Mouse (Mus musculus) heart, adult 9 months (tissue): ENCODE measurements at regions not wholly inside any gene's neighbourhood (a gene's known extent, or its start where the extent isn't known, plus 50 kb on each side); places are given as distances from the start of the nearest gene placed in this dataset.
A peak's percentile ranks its signal among the peaks of the same experiment; 100 is the strongest.
"Not testable (repeated sequence)": the region's sequence is repeated elsewhere in the genome, so short reads cannot be mapped to it uniquely, and the experiment has no call there.

Experiments used
- DNase-seq, 2 experiments: peaks; one replicate each; pipeline ENCODE4 v3.0.0; 2022; ENCODE audit warnings: low spot score in 2 of 2

- DNase-seq = no peak
Observed at GRCm38 (mm10) chr17:16926200-16926599, 137.7 kb upstream of the Zfp960 start.

GRCm38 (mm10) chr17:16951092-16952016 is 112.6 kb upstream of the Zfp960 start:
- DNase-seq = peak; percentile 97 to 98

- DNase-seq = not testable (repeated sequence)
Observed at GRCm38 (mm10) chr17:16952146-16952545, 111.8 kb upstream of the Zfp960 start.

GRCm38 (mm10) chr17:16997241-16997640 is 66.7 kb upstream of the Zfp960 start:
- DNase-seq = not testable (repeated sequence)

- peak; percentile 93 to 94 for DNase-seq
Observed at GRCm38 (mm10) chr17:17004632-17005265, 59.2 kb upstream of the Zfp960 start.

GRCm38 (mm10) chr17:17005267-17005666 is 58.6 kb upstream of the Zfp960 start:
- DNase-seq = not testable (repeated sequence)
